Mouse (Mus musculus): Measurements from ENCODE around the gene Atrnl1.

GRCm38 (mm10) chr19:57870871-57871270 lies 260.0 kb downstream of the Atrnl1 start:
- TF ChIP-seq POLR2A (IDR thresholded peaks at IDR 0.05; ENCODE audit: insufficient read depth, low read depth, low read length) (no peak), CTCF (IDR thresholded peaks at IDR 0.05; ENCODE audit: insufficient read depth, low read depth, low read length) (no peak)
